Mouse (Mus musculus) 3134 (cell line): ENCODE measurements around the gene Ugt1a6a.
A peak's percentile ranks its signal among the peaks of the same experiment; 100 is the strongest.
"Not testable (repeated sequence)": the region's sequence is repeated elsewhere in the genome, so short reads cannot be mapped to it uniquely, and the experiment has no call there.

Experiments
- DNase-seq: peaks from one replicate; pipeline ENCODE4 v3.0.0-alpha.2; 2011; ENCODE audit warnings: low spot score; ENCODE audit not compliant: insufficient read length; ENCODE audit errors: extremely low read depth

The Ugt1a6a gene

GRCm38 (mm10) chr1:88206843-88207479 is 72.4 kb downstream of the Ugt1a6a start:
- DNase-seq, result no peak

GRCm38 (mm10) chr1:88211812-88212211 is 77.2 kb downstream of the Ugt1a6a start, which contains the start of gene Ugt1a1:
Gene Ugt1a1 (plus strand): TSS chr1:88211959.
- DNase-seq, result peak; percentile 4

GRCm38 (mm10) chr1:88212341-88213045 is 77.9 kb downstream of the Ugt1a6a start:
- DNase-seq, result peak; percentile 10

- DNase-seq, result peak; percentile 7
Measured at GRCm38 (mm10) chr1:88213061-88213460, 78.5 kb downstream of the Ugt1a6a start.

GRCm38 (mm10) chr1:88213766-88214461 is 79.3 kb downstream of the Ugt1a6a start:
- peak; percentile 5 for DNase-seq

GRCm38 (mm10) chr1:88214462-88214952 is 79.9 kb downstream of the Ugt1a6a start:
- DNase-seq, result peak; percentile 4

GRCm38 (mm10) chr1:88215466-88216380 is 81.1 kb downstream of the Ugt1a6a start:
- DNase-seq, result peak; percentile 4

GRCm38 (mm10) chr1:88216551-88216950 is 81.9 kb downstream of the Ugt1a6a start:
- no peak for DNase-seq

GRCm38 (mm10) chr1:88217144-88217543 is 82.5 kb downstream of the Ugt1a6a start:
- no peak for DNase-seq

- peak; percentile 3 for DNase-seq
Measured at GRCm38 (mm10) chr1:88217576-88217975, 83.0 kb downstream of the Ugt1a6a start.

GRCm38 (mm10) chr1:88218051-88218450 is 83.4 kb downstream of the Ugt1a6a start:
- DNase-seq, result peak; percentile 14

- DNase-seq, result peak; percentile 4
Measured at GRCm38 (mm10) chr1:88218591-88218990, 84.0 kb downstream of the Ugt1a6a start.

- peak; percentile 12 for DNase-seq
Measured at GRCm38 (mm10) chr1:88219054-88219453, 84.4 kb downstream of the Ugt1a6a start.

- peak; percentile 10 for DNase-seq
Measured at GRCm38 (mm10) chr1:88220336-88220735, 85.7 kb downstream of the Ugt1a6a start.

- no peak for DNase-seq
Measured at GRCm38 (mm10) chr1:88222216-88222615, 87.6 kb downstream of the Ugt1a6a start.

- not testable (repeated sequence) for DNase-seq
Measured at GRCm38 (mm10) chr1:88223011-88223515, 88.5 kb downstream of the Ugt1a6a start.

- DNase-seq, result no peak
Measured at GRCm38 (mm10) chr1:88223591-88223990, 89.0 kb downstream of the Ugt1a6a start.

- DNase-seq, result no peak
Measured at GRCm38 (mm10) chr1:88224029-88224776, 89.6 kb downstream of the Ugt1a6a start.

- not testable (repeated sequence) for DNase-seq
Measured at GRCm38 (mm10) chr1:88225301-88225700, 90.7 kb downstream of the Ugt1a6a start.
